Mouse (Mus musculus) testis, adult 10 weeks (tissue): Measurements from ENCODE around the gene Dnmt1. TPM values are rescaled to one million over a fixed set of nuclear protein-coding genes. Genes with fewer than 3 reads are reported as not detected.

Experiments used
- polyA plus RNA-seq: library from polyadenylated mRNA; stranded (reverse); fragments of 350-450 nt; fragmentation: Illumina TruSeq; extraction: RNeasy Lipid Tissue Mini Kit (QIAGEN cat#74804); gene quantifications from one replicate; pipeline ENCODE4 v1.2.3, GENCODE M21; 2014; ENCODE audit warnings: low read depth, low replicate concordance

Dnmt1 gene
- polyA plus RNA-seq, result 8.4 TPM

DNA sequence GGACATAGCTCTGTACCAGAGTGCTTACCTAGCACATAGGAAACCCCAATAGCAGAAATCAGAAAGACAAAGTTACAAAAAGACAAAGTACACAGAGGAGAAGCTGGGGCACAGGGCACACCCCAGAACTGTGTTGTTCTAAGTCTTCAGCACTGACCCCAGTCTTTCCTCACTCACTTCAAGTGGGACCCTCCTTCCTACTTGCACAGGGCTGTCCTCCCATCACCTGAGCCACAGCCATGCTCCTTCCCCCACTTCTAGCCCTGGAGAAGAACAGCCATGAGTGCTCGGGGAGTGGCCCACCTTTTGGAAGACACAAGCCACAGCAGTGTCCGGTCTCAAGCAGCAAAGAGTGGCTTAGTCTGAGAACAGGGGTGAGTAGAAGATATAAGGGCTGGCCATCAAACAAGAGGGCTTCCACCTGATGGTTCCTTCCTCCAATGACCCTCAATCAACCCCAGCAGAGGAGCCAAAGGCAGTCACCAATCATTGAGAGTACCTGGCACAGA is at the start of gene Dnmt1:
Gene Dnmt1, minus strand, starts transcription at position 459 of the 509 bp plus-strand sequence.

DNA sequence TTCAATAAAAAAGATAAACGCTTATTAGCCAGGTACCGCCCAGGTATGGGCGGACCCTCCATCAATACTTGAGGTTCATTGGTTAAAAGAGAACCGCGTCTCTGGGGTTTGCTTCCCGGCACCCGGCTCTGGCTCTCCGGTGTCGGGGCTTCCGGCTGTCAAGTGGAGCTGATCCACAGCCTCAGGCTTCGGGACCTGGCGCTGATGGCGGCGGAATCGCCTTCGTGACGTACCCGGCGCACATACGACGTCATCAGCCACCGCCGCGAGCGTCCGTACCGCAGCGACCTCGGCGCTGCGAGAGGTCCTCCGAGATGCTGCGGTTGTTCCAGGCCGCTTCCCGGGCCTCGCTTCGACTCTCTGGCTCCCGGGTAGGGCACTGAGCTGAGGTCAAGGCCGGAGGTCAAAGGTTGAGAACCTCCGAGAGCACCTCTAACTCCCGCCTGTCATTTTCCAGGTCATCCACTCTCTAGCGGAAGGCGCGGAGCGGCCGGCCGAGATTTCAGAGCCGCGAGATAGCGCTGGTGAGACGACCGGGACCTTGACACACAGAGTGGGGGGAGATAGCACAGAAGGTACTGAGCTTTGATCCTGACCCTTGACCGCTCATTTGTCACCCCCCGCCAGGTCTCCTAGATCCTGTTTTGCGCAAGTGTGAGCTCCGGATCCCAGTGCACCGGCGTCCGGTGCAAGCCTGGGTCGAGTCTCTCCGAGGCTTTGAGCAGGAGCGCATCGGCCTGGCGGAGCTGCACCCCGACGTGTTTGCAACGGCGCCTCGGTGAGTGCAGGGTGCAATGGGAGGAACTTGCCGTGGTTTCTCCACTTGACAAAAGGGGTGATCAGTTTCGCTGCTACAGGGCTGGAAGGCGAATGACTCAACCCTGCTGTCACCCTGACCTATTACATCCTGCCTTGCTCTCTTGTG is 43.2 kb upstream of the Dnmt1 start, which contains the start of gene Mrpl4:
Gene Mrpl4, plus strand, starts transcription at position 112 of the 925 bp plus-strand sequence.

DNA sequence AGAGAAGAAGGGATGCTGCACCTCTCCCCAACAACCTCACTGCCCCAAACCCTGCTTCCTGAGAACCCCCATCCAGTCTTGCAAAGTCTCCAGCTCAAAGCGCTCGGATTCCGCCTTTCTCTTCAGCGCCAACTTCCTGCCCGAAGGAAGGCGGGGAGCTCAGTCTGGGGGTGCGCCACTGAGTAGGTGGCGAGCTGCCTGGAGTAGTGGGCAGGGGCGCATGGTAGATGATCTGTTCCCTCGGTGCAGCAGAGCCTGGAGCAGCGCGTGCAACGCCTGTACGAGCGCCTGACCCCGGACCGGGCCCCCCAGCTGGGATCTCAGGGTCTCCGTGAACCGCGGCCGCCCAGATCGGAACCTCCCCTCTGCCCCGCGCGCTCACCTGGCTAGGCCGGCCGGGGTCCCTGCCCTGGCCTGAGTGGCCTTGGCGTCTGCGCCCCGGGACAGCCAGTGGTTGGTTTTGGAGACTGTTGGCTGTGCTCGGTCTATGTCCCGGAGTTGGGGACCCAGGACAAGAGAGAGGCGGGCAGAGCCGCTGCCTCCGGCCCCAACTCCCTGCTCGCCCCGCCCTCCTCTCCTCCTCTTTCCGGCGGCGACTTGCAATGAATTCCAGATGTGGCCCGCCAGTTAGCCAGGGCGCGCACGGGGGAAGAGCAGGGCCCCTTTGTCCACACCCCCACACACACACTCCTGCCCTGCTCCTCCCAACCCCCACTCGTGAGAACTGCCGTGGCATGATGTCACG is 16.7 kb upstream of the Dnmt1 start, which contains the start of gene S1pr2:
Gene S1pr2, minus strand, starts transcription at position 566 of the 745 bp plus-strand sequence.

DNA sequence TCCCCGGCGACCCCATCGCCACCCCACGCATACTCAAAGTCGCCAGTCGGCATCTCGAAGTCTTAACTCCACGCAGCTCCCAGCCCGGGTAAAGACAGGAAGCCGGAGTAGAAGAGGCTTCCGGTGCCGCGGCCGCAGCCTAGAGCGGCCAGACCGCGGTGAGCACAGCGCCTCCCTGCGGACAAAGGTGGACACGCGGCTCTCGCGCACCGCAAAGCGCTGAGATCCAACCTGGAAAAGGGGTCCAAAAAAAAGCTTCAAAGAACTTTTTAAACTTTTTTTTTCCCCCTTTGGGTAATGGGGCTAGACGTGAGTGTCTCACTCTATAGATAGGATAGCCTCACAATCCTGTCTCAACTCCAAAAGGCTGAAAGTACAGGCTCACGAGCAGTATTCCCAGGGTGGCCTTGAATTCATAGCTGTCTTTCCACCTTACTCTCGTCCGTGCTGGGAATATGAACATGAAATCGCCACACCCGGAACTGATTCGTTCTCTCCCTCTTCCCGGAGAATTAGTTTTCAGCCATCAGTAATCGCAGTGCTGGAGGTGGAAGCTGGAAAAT is 61.1 kb downstream of the Dnmt1 start, which contains the start of gene Eif3g:
Gene Eif3g, minus strand, starts transcription at position 113 of the 563 bp plus-strand sequence.

DNA sequence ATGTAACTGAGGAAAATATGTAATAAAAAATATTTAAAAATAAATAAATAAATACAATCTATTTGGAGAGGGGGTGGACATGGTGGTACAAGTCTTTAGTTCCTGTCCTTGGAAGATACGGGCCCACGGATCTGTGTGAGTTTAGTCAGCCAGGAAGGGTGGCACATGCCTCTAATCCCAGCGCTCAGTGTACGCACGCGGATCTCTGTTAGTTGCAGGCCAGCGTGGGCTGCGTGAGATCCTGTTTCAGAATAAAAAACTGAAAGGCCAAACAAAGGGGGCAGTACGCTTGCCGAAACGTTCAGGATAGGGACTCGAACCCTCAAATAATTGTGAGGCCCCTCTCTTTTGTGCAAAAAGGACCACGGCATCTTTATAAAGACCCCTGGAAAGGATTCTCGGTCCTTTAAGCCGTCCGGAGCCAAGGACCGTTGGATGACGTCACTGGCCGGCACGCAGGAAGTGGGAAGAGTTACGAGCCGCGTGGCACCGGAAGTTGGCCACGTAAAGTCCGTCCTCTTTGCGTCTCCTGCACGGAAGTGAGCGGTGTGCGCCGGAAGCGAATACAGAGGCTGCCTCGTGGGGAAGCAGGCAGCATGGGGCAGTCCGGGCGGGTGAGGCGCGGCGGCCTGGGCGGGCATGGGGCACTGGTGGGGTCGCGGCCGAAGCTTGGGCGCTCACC is 71.8 kb downstream of the Dnmt1 start, which contains the start of gene Ppan:
Gene Ppan, plus strand, starts transcription at position 472 of the 682 bp plus-strand sequence.

DNA sequence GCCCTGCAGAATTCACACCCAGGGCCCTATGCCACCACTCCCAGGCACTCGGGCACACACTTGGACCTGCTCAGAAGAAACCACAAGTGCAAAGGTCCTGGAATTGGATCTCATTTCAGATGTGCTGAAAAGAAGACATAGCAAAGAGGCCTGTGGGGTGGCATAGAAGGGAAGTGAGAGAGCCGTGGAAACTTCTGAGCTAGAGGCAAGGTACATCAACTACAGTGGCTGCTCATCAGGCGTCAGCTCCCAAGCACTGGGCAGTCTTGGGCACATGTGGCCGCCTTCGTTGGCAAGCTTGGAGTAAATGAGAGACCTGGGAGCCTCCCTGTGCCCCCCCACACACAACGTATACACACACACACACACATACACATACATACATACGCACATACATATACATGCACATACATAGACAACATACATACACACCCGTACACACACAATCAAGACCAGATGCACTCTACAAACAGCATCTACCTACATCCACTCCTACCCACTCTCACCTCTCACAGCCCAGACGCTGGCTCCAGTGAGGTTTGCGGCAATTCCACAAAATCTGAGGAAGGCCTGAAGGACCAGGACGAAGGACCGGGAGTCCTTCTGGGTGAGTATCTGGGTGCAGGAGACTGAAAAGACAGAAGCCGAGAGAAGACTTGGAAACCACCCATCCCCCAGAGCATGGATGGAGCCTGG is 80.4 kb downstream of the Dnmt1 start, which contains the start of gene Angptl6:
Gene Angptl6, minus strand, starts transcription at position 631 of the 696 bp plus-strand sequence.

DNA sequence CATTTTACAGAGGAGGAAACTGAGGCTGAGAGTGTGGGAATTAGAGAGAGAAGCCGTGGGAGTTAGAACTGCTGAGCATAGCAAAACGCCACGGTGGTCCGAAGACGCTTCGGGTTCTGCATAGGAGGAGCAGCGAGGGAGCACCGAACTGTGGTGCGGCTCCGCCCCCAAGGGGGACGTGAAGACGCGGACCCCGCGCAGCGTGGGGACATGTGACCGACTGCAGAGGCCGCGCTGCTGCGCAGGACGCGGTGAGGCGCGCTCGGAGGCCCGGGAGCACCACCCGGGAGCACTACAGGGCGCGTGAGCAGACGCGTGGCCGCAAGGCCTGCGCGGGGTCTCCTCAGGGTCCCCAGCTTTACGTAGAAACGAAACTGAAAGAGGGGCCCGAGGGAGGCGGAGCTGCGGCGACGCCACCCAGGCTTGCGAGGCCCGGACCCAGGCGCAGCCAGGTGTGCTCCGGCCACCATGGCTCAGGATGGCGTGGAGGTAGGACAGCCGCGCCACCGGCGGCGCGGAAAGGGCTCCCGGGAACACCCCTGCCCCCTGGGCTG is 91.2 kb downstream of the Dnmt1 start, which contains the start of gene A230050P20Rik:
Gene A230050P20Rik, plus strand, starts transcription at position 195 of the 554 bp plus-strand sequence.

Other genes with a start within 250 kb of the Dnmt1 start
- gene Olfm2, start 213.5 kb downstream of the Dnmt1 start, polyA plus RNA-seq, result 1.4 TPM
- gene Col5a3, start 144.8 kb downstream of the Dnmt1 start, polyA plus RNA-seq, result not detected
- not detected for gene Rdh8, start 141.4 kb downstream of the Dnmt1 start, polyA plus RNA-seq
- 0.46 TPM for gene A230050P20Rik, start 91.2 kb downstream of the Dnmt1 start, polyA plus RNA-seq
- not detected for gene Angptl6, start 80.2 kb downstream of the Dnmt1 start, polyA plus RNA-seq
- gene Ppan, start 71.7 kb downstream of the Dnmt1 start, polyA plus RNA-seq, result 0.57 TPM
- gene Eif3g, start 61.3 kb downstream of the Dnmt1 start, polyA plus RNA-seq, result 91.3 TPM
- gene S1pr2, start 16.9 kb upstream of the Dnmt1 start, polyA plus RNA-seq, result 0.07 TPM
- 0.25 TPM for gene Mrpl4, start 42.9 kb upstream of the Dnmt1 start, polyA plus RNA-seq
- 0.84 TPM for gene Icam1, start 56.1 kb upstream of the Dnmt1 start, polyA plus RNA-seq
- not detected for gene Icam4, start 69.5 kb upstream of the Dnmt1 start, polyA plus RNA-seq
- not detected for gene Icam5, start 72.2 kb upstream of the Dnmt1 start, polyA plus RNA-seq
- gene Zglp1, start 107.2 kb upstream of the Dnmt1 start, polyA plus RNA-seq, result not detected
- not detected for gene Gm49373, start 113.2 kb upstream of the Dnmt1 start, polyA plus RNA-seq
- not detected for gene Fdx1l, start 113.7 kb upstream of the Dnmt1 start, polyA plus RNA-seq
- 8.2 TPM for gene Gm38431, start 132.1 kb upstream of the Dnmt1 start, polyA plus RNA-seq
- 2.4 TPM for gene Raver1, start 132.1 kb upstream of the Dnmt1 start, polyA plus RNA-seq
- 2.0 TPM for gene Tyk2, start 171.4 kb upstream of the Dnmt1 start, polyA plus RNA-seq
- gene Cdc37, start 190.1 kb upstream of the Dnmt1 start, polyA plus RNA-seq, result 7.8 TPM
- 6.8 TPM for gene Pde4a, start 205.8 kb upstream of the Dnmt1 start, polyA plus RNA-seq